Mouse (Mus musculus): ENCODE data around the gene Pelo.
A peak's percentile ranks its signal among the peaks of the same experiment; 100 is the strongest.

The Pelo gene

DNA sequence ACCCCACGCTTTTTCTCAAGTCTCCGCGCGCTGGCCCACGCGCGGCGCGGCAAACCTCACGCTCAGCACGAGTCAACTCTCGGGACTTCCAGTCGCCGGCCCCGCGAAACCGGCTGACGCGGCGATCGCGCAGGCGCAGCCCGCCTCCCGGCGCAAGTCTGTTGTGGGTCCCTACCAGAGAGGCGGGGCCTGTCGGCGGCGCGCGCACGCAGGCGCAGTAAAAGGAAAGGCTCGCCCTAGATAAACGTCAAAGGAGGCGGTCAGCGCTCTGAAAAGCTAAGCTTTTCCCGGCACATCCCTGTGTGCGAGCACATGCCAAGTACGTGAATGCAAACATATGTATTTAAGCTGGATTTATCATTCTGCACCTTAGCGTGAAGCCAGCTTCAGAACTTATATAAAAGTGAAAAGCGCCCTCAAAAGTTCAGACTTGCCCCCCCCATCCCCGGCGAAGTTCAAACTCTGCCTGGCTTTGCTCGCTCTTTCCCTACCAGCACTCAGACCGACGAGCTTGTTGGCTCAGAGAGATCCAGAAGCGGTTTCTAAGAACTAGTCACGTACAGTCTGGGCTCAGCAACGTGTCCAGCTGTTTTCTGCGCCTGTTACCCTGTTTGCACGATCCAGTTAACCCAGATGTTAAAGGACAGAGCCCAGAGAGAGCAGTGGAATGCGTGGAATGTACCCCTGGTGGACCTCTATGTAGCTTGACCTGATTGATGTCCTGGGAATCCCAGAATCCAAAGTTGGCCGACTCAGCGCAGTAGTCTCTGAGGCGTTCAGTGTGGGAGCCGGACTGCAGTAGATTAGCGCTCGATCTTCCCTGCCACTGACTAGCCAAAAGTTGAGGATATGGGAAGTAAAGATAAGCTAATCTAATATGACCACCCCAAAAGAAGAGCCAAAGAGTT, at the start of gene Pelo:
Gene Pelo (minus strand): TSS at position 118 of the 908 bp plus-strand sequence.
- peak; percentile 88 to 89 for DNase-seq (ENCODE audit: low spot score in 2 of 2)

DNA sequence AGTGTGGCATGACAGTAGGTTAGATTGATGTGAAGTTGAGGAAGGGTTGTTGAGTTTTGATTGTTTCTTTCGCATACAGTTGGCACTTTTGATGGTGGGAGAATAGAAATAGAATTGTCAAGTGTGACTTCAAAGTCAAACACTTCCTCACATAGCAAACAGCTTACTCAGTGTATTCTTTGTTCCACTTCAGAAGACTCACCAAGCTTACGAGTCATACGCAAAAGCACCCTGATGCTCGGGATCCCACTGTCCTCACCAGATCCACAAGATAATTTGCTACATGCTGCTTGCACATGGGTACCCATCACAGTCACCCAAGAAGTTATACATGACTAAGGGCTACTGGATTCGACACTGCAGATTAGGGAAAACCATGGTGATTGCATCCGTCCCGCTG, 48.5 kb upstream of the Pelo start:
- no peak for DNase-seq (ENCODE audit: low spot score in 2 of 2)

DNA sequence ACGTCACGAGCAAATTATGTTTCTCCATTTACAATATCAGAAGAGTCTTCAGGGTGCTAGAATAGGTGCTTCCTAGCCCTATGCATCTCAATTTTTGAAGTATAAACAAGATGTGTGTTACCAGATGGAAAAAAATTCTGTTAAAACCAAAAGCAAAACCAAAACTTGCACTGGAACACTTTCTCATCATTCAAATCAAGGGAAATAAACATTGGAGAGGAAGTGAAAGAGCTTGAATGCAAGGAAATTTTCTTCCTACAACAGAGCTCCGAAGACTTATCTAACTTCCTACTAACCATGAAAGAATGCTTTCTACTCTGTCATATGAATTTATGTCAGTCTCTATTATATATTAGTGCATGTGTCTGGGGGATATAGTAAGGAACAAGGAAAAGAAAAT, 46.8 kb upstream of the Pelo start:
- DNase-seq (ENCODE audit: low spot score in 2 of 2) = no peak

DNA sequence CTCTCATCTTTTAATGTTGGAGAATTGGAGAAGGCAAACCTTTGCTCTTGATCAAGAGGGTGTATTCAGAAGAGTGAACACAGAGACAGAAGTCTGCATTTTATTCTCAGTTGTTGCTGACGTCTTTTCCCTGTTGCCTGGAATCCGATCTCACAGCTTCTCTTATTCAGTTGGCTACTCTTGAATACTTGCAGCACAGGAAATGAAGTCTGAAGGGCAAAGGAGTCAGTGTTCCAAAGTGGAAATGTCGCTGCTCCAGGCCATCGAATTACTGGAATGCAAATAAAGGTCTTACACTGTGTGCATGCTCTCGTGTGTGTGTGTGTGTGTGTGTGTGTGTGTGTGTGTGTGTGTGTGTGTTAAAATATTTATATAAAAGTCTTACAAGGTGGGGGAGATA, 42.4 kb upstream of the Pelo start:
- DNase-seq (ENCODE audit: low spot score in 2 of 2) = no peak

DNA sequence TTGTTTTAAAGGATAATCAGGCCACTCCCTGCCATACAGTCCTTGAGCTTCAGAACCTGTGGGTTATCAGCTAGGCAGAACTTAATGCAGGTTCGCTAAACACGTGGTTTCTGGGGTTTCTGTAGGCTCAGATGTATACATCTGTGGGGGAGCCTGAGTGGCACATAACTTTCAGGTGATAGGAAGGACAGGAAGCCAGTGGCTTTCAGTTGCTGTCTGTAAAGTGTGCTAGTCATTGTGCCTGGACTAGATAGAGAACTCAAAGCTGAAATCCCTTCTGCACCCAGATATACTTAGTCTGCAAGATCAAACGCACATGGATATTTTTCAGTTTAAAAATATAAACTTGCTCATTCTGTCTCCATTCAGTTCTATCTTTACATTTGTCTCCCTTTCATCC, 41.4 kb upstream of the Pelo start:
- no peak for DNase-seq (ENCODE audit: low spot score in 2 of 2)

DNA sequence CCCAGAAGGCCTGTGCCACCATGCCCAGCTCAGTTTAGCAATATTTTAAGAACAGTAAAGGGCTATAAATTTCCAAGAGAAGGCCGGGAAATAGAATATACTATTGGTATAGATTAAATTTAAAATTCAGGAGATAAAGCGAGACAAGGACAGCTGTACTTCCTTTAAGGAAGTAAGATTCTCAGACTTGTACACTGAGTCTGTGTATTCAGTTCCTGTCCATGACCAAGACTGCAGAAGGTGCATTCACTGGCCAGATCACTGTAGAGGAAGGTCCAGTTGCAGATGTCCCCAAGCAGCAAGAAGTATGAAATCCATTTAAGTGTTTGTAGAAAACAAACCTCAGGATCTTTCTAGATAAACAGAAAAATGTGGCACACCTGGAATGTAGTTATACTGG, 40.0 kb upstream of the Pelo start:
- DNase-seq (ENCODE audit: low spot score in 2 of 2) = no peak

DNA sequence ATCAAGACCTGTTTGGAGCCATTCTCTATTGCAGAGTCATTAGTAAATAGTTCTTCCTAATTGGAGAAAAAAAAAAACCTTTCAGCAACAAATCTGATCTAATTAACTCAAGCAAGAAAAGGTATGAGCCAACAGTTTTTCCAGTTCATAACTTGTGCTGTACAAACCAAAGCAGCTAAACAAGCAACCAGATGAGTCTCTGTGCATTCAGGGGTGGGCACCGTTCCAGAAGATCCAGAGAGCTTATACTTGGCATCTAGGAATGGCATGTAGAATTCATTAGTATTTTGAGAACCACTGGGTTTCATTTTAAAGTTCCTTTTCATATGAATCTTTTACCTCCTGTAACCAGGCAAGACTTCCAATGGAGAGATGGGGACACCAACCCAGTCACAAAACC, 37.8 kb upstream of the Pelo start:
- DNase-seq (ENCODE audit: low spot score in 2 of 2) = no peak

DNA sequence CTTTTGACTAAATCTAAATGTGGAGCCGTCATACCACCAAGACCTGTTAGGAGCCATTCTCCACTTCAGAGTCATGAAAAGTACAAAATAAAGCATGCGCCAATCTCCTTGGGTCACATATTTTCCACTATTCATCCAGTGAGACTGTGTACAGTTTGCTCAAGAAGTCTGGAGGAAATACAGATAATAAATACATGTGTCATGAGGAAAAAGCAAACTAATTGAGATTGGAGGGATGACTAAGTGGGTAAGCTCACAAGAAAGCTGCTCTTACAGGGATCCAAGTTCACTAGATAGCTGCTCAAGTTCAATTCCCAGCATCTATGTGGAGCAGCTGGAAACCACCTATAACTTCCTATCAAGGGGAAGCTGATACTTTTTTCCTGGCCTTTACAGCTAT, 36.5 kb upstream of the Pelo start:
- DNase-seq (ENCODE audit: low spot score in 2 of 2) = no peak

DNA sequence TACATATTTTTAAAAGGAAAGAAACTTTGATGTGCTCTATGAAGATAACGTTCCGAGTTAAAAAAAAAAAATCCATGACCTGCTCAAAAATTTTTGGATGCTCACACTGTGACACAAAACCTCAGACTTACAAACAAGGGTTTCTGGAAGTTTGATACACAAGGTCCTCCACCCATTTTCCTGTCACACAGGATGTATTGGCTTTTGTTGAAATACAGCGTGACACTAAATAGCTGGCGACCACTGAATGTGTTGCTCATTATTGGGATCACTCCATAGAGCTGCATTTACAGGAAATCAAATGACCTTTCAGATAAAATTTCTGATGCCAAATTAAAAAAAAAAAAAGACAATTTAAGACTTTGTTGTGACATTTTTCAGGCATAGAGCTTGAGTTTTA, 35.1 kb upstream of the Pelo start:
- no peak for DNase-seq (ENCODE audit: low spot score in 2 of 2)

DNA sequence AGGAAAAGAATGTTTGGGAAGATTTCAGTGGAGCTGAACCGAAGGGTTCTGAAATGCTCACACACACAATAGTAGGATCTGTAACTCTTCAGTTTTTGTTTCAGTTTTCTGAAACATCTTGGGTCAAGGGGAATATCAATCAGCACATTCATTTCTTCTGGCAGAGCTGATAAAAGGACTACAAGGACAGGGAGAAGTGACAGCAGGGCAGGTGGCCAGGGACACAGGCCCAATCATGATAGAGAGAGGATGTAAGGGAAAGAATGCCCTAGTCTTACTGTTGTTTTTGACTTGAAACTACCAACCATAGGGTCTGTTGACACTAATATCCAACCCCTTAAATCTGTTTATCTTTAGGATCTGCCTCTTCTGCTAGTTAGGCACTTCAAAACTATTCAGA, 34.5 kb upstream of the Pelo start:
- DNase-seq (ENCODE audit: low spot score in 2 of 2) = no peak

DNA sequence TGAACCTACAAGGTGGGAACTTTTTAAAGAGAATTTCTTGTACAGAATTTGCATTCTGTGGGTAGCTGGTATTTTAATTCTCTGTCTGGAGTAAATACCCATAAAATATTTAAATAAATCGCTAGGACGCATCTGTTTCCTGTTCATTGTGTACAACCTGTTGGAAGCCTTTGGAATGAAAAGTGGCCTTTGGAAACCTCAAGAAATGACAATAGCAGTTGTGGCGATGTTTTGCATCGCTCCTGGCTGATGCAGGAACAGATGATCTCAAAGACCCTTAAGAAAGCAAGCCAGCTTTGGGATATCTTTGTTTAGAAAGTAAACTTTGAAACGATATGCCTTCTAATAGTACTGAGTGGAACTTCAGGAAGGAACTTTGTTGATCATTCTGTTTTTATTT, 28.8 kb upstream of the Pelo start:
- no peak for DNase-seq (ENCODE audit: low spot score in 2 of 2)

DNA sequence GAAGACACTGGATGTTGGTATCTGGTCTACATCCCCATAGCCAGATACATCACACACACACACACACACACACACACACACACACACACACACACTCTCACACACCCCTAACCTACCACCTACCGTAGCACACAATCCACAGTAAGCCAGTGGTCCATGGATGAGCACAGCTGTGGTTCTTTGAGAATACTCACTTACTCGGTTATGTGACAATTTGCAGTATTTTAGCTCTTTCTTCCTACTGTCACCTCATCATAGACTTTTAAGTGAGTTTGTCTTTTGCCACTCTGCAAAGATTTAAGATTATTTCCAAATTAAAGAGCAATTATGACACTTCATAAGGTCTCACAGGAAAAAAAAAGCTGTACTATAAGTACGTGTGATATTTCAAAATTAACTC, 28.2 kb upstream of the Pelo start:
- DNase-seq (ENCODE audit: low spot score in 2 of 2) = no peak

DNA sequence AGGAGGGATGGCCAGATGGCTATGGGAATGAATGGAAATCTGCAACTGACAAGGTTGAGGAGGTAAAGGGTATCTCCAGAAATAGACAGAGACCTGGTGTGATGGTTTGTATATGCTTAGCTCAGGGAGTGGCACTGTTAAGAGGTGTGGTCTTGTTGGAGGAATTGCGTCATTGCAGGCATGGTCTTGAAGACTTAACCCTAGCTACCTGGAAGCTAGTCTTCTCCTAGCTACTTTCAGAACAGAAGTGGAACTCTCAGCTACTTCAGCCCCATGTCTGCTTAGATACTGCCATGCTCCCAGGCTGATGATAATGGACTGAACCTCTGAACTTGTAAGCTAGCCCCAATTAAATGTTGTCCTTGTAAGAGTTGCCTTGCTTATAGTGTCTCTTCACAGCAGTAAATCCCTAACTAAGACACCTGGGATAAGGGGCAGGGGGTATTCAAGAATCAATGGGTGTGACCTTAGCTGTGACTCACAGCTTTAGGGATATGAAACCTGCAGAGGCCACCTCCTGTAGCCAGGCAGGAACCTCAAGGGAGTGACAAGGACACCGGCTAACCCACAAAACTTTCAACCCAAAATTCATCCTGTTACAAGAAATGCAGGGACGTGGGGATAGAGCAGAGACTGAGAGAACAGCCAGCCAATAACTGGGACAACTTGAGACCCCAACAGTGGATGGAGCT, 27.1 kb upstream of the Pelo start:
- DNase-seq (ENCODE audit: low spot score in 2 of 2) = no peak

DNA sequence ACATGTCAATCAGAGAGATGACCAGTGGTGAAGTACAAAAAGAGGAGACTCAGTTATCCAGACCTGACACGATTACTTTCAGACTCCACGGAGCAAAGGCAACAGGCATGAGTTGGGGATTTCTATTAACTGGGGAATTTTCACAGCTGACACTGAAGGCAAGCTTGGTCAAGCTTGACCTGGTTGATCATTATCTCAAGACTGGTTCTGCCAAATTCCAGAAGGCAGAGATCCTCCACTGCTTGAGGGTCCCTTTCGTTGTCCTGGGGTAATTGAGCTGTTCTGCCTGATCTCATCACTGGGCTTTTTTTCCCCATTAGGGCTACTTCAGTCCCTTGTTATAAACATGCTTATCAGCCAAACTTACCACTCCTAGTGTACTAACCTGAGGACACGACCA, 19.6 kb upstream of the Pelo start:
- no peak for DNase-seq (ENCODE audit: low spot score in 2 of 2)

DNA sequence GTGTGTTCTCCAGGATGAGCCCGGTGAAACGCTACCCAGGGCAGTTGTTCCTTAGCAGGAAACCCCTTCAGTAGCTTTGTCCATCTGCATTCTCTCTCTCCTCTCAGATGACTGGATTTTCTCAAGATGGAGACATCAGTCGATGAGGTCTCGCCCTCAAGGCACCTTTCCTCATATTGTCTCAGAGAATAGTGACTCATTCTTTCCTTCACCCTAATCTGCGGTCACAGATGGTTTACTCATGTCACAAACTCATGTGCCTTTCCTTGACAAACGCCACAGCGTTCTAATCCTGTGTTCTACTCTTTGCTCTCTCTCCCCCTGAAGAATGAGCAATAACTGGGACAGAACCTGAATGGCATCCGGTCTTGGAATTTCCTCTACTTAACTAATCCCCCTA, 17.4 kb upstream of the Pelo start:
- no peak for DNase-seq (ENCODE audit: low spot score in 2 of 2)

DNA sequence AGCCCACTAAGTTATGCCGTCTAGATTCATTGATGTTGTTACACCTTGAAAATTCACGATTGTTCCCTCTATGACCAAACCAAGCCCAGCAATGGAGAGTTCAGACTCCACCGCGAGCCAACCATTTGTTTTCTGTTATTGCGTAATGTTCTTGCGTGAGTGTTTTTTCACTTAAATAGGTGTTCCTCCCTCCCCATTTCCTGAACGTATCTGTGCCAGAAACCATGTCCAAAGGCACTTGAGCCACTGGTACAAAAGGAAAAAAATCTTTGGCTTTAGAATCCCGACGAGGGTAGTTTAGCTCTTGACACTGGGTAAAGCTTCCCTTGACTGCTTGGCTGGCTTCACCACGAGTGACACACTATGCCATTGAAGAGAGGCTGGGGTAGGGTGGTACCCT, 16.2 kb upstream of the Pelo start:
- no peak for DNase-seq (ENCODE audit: low spot score in 2 of 2)

DNA sequence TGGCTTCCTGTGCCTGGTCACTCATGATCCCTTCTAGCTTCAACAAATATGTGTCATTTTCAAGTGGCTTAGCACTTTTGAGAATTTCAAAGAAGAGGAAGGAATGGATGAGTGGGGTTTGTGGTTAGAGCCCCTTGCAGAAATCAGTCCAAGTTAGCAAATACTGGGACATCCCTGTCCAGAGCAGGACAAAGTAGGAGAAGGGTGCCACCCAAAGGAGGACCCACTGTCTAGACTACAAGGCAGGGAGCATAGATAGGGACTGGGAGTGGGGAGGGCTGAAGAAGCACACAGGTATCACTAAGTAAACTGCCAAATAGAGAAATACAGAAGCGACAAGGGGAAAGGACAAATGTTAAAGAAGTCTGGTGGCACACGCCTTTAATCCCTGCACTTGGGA, 12.8 kb upstream of the Pelo start:
- DNase-seq (ENCODE audit: low spot score in 2 of 2) = no peak

DNA sequence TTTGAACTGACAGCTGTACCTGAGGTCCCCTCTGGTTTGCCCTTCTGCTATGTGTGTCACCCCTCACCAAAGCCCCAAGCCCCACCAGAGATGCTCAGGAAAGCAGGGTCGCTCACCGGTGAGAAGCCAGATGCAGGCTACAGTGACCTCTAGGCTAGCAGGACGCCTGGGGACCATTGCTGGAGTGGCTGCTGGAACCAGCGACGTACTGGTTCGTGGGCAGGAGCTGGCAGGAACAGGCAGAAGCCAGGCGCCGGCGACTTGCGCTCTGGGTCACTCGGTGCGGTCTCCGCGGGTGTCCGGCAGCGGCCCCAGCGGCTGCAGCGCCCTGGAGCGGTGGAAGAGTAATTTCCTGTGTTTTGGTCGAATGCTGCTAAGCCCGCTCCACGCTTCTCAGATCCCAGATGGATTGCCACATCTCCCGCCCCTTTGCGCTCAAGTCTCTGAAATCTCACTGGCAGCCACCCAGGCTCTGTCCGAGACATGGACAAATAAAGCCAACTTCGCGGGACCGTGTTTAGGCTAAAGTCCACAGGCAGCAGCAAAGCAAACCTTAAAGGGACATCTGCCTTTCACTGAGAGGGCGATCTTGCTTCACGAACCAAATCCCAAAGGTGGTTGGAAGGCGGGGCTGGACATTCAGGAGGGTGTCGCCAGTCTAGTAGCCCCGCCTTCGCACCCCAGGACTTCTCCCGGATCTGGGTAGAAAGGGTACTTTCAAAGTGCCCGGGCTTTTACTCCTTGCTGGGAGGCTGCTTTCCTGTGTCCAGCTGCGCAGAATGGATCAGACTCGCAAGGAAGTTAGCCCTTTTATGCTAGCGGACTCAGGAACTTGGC, 11.6 kb upstream of the Pelo start, which contains the start of the genes Gm49395 and Itga1:
Gene Gm49395 (minus strand): TSS at position 567 of the 837 bp plus-strand sequence.
Gene Itga1 (minus strand): TSS at position 610 of the 837 bp plus-strand sequence.
- DNase-seq (ENCODE audit: low spot score in 2 of 2) = peak; percentile 23 to 30

DNA sequence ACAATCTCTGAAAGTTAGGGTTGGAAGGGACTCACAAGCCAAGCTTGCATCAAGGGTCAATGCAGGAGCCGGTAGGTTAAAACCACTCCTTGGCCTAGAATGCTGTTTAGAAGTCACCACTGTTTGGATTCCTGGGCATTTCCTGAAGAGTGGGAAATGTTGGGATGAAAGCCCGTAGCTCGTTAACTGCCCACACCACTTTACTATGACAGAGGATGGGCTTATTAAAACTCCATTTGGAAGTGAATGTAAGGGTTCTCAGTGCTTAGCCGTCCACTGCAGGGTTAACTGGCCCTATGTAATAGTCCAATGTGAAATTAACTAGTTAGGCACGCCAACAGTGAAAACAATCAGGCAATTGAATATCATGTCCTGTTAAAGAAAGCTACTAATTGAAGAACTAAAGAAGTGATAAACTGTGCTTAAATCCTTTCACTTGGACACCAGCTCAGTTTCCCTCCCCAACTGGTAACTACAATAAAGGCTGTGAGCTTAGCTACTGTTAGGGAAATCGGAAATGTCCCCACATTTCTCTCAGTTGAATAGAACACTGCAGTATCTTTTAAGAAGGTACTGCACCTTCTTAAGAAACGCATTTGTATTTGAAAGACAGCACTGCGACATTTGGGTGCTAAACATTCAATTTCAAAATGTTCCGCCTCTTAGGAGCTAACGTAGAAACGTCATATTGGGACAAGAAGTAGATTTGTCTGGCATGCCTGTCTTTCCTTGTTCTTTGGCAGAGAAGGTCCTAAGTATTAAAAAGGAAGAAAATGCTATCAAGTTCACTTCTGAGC, 10.6 kb upstream of the Pelo start:
- no peak for DNase-seq (ENCODE audit: low spot score in 2 of 2)

DNA sequence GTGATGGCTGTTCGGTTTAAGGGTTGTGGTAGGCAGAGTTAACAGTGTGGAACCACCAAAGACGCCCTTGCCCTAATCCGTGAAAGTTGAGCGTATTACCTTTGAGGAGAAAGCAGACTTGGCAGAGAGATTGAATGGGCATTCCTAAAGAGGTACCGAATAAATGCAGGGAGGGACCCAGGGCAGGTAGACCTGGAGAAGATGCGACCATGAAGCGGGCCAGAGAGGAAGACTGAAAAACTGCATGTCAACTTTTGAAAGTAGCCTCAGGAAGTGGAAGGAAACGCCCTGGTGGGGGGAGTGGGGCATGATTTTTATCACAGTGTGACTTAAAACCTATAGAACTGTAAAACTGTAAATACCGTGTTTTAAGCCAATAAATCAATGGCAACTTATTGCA, 9.4 kb upstream of the Pelo start:
- DNase-seq (ENCODE audit: low spot score in 2 of 2) = no peak

DNA sequence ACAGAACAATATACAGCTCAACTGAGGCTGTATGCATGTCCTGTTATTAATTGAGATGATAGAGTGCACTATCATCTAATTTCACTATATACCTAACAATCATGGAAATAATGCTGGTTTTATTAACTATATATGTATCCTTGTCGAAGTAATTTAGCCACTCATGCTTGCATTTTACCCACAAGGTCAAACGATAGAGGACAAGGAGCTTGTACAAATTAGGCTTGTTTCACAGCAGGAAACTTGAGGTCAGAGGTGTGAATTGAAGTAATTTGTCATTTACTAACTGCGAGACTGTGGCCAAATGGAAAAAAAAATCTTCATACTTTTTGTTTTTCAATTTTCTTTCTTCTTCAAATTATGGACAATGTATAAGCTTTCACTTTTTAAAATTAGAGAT, 8.2 kb upstream of the Pelo start:
- no peak for DNase-seq (ENCODE audit: low spot score in 2 of 2)

All from frontal cortex, postnatal 14 days (tissue).